Mouse (Mus musculus) olfactory bulb, adult 2 months (tissue): Measurements from ENCODE around the gene Eya3. TPM values are rescaled to one million over a fixed set of nuclear protein-coding genes. Genes with fewer than 3 reads are reported as not detected.

Experiments used
- H3K27ac ChIP-seq: fragments of 200-500 bp; 2 replicates; pipeline ENCODE4 v1.5.1; 2012; ENCODE audit warnings: low read depth, low read length; ENCODE audit not compliant: insufficient read depth
- H3K4me1 ChIP-seq: fragments of 200-500 bp; 2 replicates; pipeline ENCODE4 v1.6.1; 2012; ENCODE audit warnings: low read length; ENCODE audit not compliant: control insufficient read depth, insufficient read depth
- H3K4me3 ChIP-seq: fragments of 200-500 bp; 2 replicates; pipeline ENCODE4 v1.5.1; 2012; ENCODE audit warnings: mild to moderate bottlenecking, low read depth, low read length, moderate library complexity; ENCODE audit not compliant: insufficient read depth
- CTCF ChIP-seq: fragments of 200-500 bp; IDR thresholded peaks from 2 replicates; pipeline ENCODE4 v1.5.1; 2012; ENCODE audit warnings: low read depth, mild to moderate bottlenecking, low read length, moderate library complexity; ENCODE audit not compliant: insufficient read depth
- POLR2A ChIP-seq: fragments of 200-500 bp; IDR thresholded peaks from 2 replicates; pipeline ENCODE4 v1.6.1; 2012; ENCODE audit warnings: mild to moderate bottlenecking, low read depth, low read length, moderate library complexity; ENCODE audit not compliant: insufficient read depth
- WGBS: fragments of 180-500 bp; shearing (Covaris S2); methylation state at CpG from one replicate; pipeline ENCODE4 v1.1.7; 2018; 5-methylcytosine and 5-hydroxymethylcytosine counted together
- polyA plus RNA-seq: library from polyadenylated mRNA; stranded (reverse); fragments of >200 nt; gene quantifications from 2 replicates; pipeline ENCODE4 v1.2.4, GENCODE M21; 2012; ENCODE audit warnings: low replicate concordance; ENCODE audit not compliant: missing spikeins, insufficient read depth, insufficient read length

Gene Eya3
- polyA plus RNA-seq, 1 experiment = not detected

- no peak for TF ChIP-seq CTCF
- no peak for TF ChIP-seq POLR2A
- no peak overlapping the region for H3K4me3 ChIP-seq
- 0 out of 2 replicates have a peak overlapping the region, but pooled peaks have one; percentile 1 for H3K27ac ChIP-seq
- peaks cover 7% of the 10 kb centered on the region; the same call in 1 of the 2 replicates for H3K4me1 ChIP-seq
- 37% methylated on average over 7 of the region's 7 CpGs for WGBS
Measured at GRCm38 (mm10) chr4:132659106-132659505, 20.3 kb downstream of the Eya3 start.

GRCm38 (mm10) chr4:132672697-132673096, 33.9 kb downstream of the Eya3 start:
- Histone ChIP-seq H3K4me1 (no peaks in the 10 kb centered on the region), H3K27ac (no peak overlapping the region), H3K4me3 (no peak overlapping the region)
- TF ChIP-seq POLR2A = no peak
- TF ChIP-seq CTCF = no peak
- 97% methylated on average over 5 of the region's 5 CpGs for WGBS

DNA sequence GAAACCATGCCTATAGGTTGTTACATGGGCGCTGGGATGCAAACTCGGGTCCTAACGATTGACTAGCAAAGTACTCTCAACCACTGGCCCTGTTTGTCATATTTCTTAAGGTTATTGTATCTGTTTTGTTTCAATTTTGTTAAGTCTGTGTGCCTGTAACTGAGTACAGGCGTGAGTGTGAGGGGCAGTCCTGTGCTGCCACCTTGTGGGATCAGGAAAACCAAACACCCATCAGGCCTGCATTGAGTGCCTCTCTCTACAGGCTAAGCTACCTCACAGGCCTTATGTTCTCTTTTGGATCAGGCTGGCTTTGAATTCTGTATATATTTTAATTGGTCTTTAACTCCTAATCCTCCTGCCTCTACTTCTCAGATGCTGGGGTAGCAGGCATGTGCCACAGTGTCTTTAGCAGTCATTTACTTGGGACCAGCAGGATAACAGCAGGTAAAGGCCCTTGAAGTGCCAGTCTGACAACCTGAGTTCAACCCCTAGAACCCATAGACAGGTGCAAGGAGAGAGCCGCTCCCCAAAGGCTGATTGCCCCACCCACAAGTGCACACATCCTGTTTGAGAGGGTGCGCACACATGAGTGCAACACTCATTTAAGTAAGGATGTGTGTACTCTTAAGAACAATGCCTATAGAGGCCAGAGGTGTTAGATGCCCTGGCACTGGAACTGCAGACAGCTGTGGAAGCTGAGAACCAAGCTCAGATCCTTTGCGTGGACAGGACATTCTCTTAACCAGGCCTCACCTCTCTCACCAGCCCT, 38.2 kb downstream of the Eya3 start:
- TF ChIP-seq CTCF (no peak), POLR2A (no peak)
- H3K4me3 ChIP-seq = no peak overlapping the region
- 83% methylated on average over 7 of the region's 7 CpGs for WGBS
- H3K27ac ChIP-seq = no peak overlapping the region
- H3K4me1 ChIP-seq = no peaks in the 10 kb centered on the region

- no peaks in the 10 kb centered on the region for H3K4me1 ChIP-seq
- H3K4me3 ChIP-seq = no peak overlapping the region
- 68% methylated on average over 2 of the region's 2 CpGs for WGBS
- H3K27ac ChIP-seq = no peak overlapping the region
- TF ChIP-seq CTCF (no peak), POLR2A (no peak)
Measured at GRCm38 (mm10) chr4:132689634-132690033, 50.8 kb downstream of the Eya3 start.

GRCm38 (mm10) chr4:132693366-132693765, 54.6 kb downstream of the Eya3 start:
- no peak overlapping the region for H3K4me3 ChIP-seq
- TF ChIP-seq CTCF = no peak
- TF ChIP-seq POLR2A = no peak
- WGBS = 92% methylated on average over 3 of the region's 3 CpGs
- H3K4me1 ChIP-seq = no peaks in the 10 kb centered on the region
- no peak overlapping the region for H3K27ac ChIP-seq

DNA sequence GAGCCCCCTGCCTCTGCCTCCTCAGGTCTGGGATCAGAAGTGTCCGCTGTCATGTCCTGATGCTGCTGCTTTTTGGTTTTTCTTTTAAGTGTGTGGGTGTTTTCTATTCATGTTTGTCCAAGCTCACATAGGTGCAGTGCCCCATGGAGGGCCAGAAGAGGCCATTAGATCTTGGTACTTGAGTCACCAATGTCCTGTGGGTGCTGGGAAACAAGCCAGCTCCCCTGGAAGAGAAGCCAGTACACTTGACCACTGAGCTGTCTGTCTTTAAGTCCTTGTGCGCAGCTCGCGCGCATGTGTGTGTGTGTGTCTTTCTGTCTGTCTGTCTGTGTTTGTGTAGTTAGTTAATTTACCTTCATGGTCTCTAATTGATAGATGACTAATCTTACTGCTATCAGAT, 63.3 kb downstream of the Eya3 start:
- 99% methylated on average over 5 of the region's 5 CpGs for WGBS
- TF ChIP-seq POLR2A = no peak
- no peak for TF ChIP-seq CTCF
- H3K4me3 ChIP-seq = no peak overlapping the region
- H3K4me1 ChIP-seq = no peaks in the 10 kb centered on the region
- H3K27ac ChIP-seq = no peak overlapping the region

DNA sequence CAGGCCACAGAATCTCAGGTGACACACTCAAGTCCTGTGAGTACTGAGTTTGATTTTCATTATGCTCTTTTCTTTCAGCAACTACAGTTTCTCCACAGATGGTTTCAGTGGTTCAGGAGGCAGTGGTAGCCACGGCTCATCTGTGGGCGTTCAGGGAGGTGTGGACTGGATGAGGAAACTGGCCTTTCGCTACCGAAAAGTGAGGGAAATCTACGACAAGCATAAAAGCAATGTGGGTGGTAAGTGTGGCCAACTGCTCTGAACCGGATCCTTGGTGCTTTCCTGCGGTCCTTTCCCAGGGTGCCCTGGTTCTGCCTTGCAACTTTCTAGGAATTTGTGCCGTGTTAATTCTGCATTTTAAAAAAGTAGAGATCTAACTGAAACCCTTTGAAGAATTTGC, 68.1 kb downstream of the Eya3 start:
- no peak for TF ChIP-seq CTCF
- no peak for TF ChIP-seq POLR2A
- Histone ChIP-seq H3K4me3 (no peak overlapping the region), H3K27ac (no peak overlapping the region), H3K4me1 (no peaks in the 10 kb centered on the region)
- 93% methylated on average over 8 of the region's 8 CpGs for WGBS

- H3K4me1 ChIP-seq = no peaks in the 10 kb centered on the region
- no peak overlapping the region for H3K27ac ChIP-seq
- WGBS = 96% methylated on average over 7 of the region's 7 CpGs
- TF ChIP-seq CTCF (no peak), POLR2A (no peak)
- no peak overlapping the region for H3K4me3 ChIP-seq
Measured at GRCm38 (mm10) chr4:132713181-132713580, 74.4 kb downstream of the Eya3 start.

- H3K4me1 ChIP-seq = no peaks in the 10 kb centered on the region
- H3K27ac ChIP-seq = no peak overlapping the region
- TF ChIP-seq CTCF (no peak), POLR2A (no peak)
- no peak overlapping the region for H3K4me3 ChIP-seq
- 89% methylated on average over 1 of the region's 1 CpGs for WGBS
Measured at GRCm38 (mm10) chr4:132718251-132718650, 79.5 kb downstream of the Eya3 start.
